7 mouse cellular contexts compared by ENCODE assay signal in the genomic region with DNA sequence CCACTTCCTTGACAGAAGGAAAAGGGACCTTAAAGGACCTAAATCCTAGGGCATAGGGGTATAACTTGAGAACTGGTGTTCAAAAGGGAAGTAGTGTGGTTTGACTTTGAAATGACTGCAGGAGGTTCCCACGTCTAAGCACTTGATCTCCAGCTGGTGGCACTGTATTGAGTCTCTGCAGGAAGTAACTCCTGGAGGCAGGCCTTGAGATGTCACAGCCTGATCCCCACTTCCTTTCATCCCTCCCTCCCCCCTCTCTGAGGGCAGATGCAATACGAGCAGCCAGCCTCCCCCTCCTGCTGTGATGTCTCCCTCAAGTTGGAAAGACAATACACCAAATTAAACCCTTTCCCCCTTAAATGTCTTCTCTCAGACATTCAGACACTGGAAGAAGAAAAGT. TPM values are rescaled to one million over a fixed set of nuclear protein-coding genes. Genes with fewer than 3 reads are reported as not detected.
DNase-seq lines count a peak whose midpoint lies in the region; ATAC-seq lines count a peak whose summit lies in the region.

No protein-coding gene starts in this region.

- H3K4me1 ChIP-seq in heart, embryonic 12.5 days (replicated peaks) = peaks cover 14% of the 10 kb centered on the region
- H3K4me1 ChIP-seq in limb, embryonic 10.5 days = peaks cover 11% of the 10 kb centered on the region

- H3K4me3 ChIP-seq in heart, embryonic 12.5 days = no peak overlapping the region
- H3K4me3 ChIP-seq in limb, embryonic 10.5 days = no peak overlapping the region

- no peak overlapping the region for H3K4me2 ChIP-seq in heart, embryonic 12.5 days

- H3K27me3 ChIP-seq in heart, embryonic 12.5 days (replicated peaks) = no peaks in the 10 kb centered on the region
- no peaks in the 10 kb centered on the region for H3K27me3 ChIP-seq in limb, embryonic 10.5 days (ENCODE audit: low read depth, poor library complexity, severe bottlenecking)

- no peaks in the 10 kb centered on the region for H3K9me3 ChIP-seq in heart, embryonic 12.5 days (replicated peaks)
- no peaks in the 10 kb centered on the region for H3K9me3 ChIP-seq in limb, embryonic 10.5 days (replicated peaks)

- H3K27ac ChIP-seq in heart, embryonic 12.5 days (ENCODE audit: poor library complexity, severe bottlenecking) = peak overlapping the region; percentile 34; the same call in 1 of the 2 replicates
- no peak overlapping the region for H3K27ac ChIP-seq in limb, embryonic 10.5 days

- H3K36me3 ChIP-seq in heart, embryonic 12.5 days = no peaks in the 10 kb centered on the region
- no peaks in the 10 kb centered on the region for H3K36me3 ChIP-seq in limb, embryonic 10.5 days

- WGBS in heart, embryonic 12.5 days = 30% methylated on average over 2 of the region's 2 CpGs
- WGBS in limb, embryonic 10.5 days = 8% methylated on average over 2 of the region's 2 CpGs

- no peak overlapping the region for H3K9ac ChIP-seq in heart, embryonic 12.5 days

- no peak for ATAC-seq in heart, embryonic 12.5 days (ENCODE audit: insufficient number of reproducible peaks, low FRiP score)
- ATAC-seq in erythroid progenitor cell, adult 5-6 weeks (replicated peaks; ENCODE audit: low FRiP score, poor library complexity, severe bottlenecking) = no peak; the same call in 1 of the 2 replicates

- DNase-seq in CD8-positive naive resting alpha-beta T cell, adult 2 months (ENCODE audit: low read depth in 2 of 2, low spot score in 2 of 2) = peak; percentile 71 to 76
- DNase-seq in T-cell, adult 2 months (ENCODE audit: low spot score) = peak; percentile 88
- peak; percentile 27 for DNase-seq in limb, embryonic 10.5 days (ENCODE audit: low spot score)
- peak; percentile 41 to 64 for DNase-seq in natural killer cell, adult 2 months (ENCODE audit: low spot score in 2 of 2)
- no peak for DNase-seq in c-Kit-positive CD71-positive TER-119-positive erythroid progenitor cells, embryonic 14.5 days (ENCODE audit: low spot score)

RNA-seq across cellular contexts. Expression of gene C2cd5, which starts 14.6 kb away (rescaled TPM):
- 25.1 and 25.6 TPM in 2 replicates for polyA plus RNA-seq in heart, embryonic 12.5 days (2016; fragmentation: Nextera tagmentation; extraction: Ambion mirVana)
- 45.3 and 46.1 TPM in 2 replicates for polyA plus RNA-seq in limb, embryonic 10.5 days (2016; fragmentation: Nextera tagmentation; extraction: Ambion mirVana)
- total RNA-seq in erythroid progenitor cell, adult 5-6 weeks (2015; ENCODE audit: low replicate concordance) = 103 and 135 TPM in 2 replicates
- 105 and 112 TPM in 2 replicates for total RNA-seq in erythroid progenitor cell, adult 5-6 weeks (2017; ENCODE audit: low replicate concordance)

RNA-seq across cellular contexts. Expression of gene Etnk1, which starts 52.5 kb away (rescaled TPM):
- polyA plus RNA-seq in heart, embryonic 12.5 days (2016; fragmentation: Nextera tagmentation; extraction: Ambion mirVana) = 23.5 and 24.0 TPM in 2 replicates
- polyA plus RNA-seq in limb, embryonic 10.5 days (2016; fragmentation: Nextera tagmentation; extraction: Ambion mirVana) = 20.9 and 21.2 TPM in 2 replicates
- 37.1 and 59.1 TPM in 2 replicates for total RNA-seq in erythroid progenitor cell, adult 5-6 weeks (2015; ENCODE audit: low replicate concordance)
- 44.7 and 50.4 TPM in 2 replicates for total RNA-seq in erythroid progenitor cell, adult 5-6 weeks (2017; ENCODE audit: low replicate concordance)
